Mouse (Mus musculus) liver, embryonic 14.5 days (tissue): Measurements from ENCODE around the gene Ak9.

Source experiments
- CTCF ChIP-seq: IDR thresholded peaks from 2 replicates; pipeline ENCODE4 v1.5.1; 2016; ENCODE audit warnings: antibody characterized with exemption, low read depth, control low read depth
- EP300 ChIP-seq: IDR thresholded peaks from 2 replicates; pipeline ENCODE4 v1.6.1; 2016; ENCODE audit warnings: antibody characterized with exemption, low read depth

GRCm38 (mm10) chr10:41288771-41289415, 14.9 kb upstream of the Ak9 start:
- TF ChIP-seq EP300 (no peak), CTCF (peak; percentile 96)
